Mouse (Mus musculus) left cerebral cortex, adult 9 months (tissue): ENCODE measurements around the gene Slc12a3.
"Not testable (repeated sequence)": the region's sequence is repeated elsewhere in the genome, so short reads cannot be mapped to it uniquely, and the experiment has no call there.

Experiments used
- DNase-seq, 2 experiments: peaks; one replicate each; pipeline ENCODE4 v3.0.0; 2022; ENCODE audit warnings: low spot score in 2 of 2

Slc12a3 gene

GRCm38 (mm10) chr8:94399361-94399953 lies 70.5 kb downstream of the Slc12a3 start:
- no peak for DNase-seq

GRCm38 (mm10) chr8:94399957-94400356 lies 71.0 kb downstream of the Slc12a3 start:
- DNase-seq: not testable (repeated sequence)

GRCm38 (mm10) chr8:94408443-94409080 lies 79.6 kb downstream of the Slc12a3 start:
- no peak for DNase-seq

DNA sequence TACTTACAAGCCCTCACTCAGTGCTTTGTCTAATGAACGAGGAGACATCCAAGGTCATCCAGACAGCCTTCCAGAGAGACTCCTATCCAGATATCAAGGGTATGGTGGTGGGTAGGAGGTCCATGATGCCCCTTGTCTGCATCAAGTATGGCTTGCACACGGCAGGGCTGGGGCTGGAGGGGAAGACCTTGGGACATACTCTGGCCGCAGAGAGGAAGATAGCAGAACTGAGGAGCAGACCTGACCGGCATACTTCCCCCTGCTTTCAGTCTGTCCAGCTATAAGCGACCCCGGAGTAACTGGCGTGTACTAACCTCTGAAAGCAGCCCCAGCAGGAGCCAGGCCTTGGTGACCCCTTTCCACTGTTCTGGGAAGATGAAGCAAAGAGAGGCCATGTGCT lies 80.5 kb downstream of the Slc12a3 start:
- no peak for DNase-seq

GRCm38 (mm10) chr8:94412518-94412917 lies 83.5 kb downstream of the Slc12a3 start:
- DNase-seq: no peak

GRCm38 (mm10) chr8:94413509-94413908 lies 84.5 kb downstream of the Slc12a3 start:
- DNase-seq: no peak

DNA sequence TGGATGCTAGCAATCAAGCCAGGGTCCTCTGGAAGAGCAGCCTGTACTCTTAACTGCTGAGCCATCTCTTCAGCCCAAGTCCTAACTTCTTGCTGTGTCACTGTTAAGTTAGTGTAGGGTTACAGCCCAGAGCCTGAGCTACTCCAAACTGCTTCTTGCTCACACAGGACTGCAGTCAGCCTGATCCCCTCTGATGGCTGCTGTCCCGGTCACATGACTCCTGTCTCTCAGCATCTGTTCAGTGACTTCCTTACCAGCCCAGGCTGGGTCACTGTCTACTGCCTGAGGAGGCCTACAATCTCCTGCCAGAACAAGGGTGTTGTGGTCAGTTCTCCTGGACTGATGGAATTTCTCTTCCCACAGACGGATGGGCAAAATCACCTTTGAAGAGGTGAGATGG lies 86.2 kb downstream of the Slc12a3 start:
- no peak for DNase-seq
